Mouse (Mus musculus) hindbrain, embryonic 16.5 days (tissue): ENCODE results near the gene C4b. TPM values are rescaled to one million over a fixed set of nuclear protein-coding genes. Genes with fewer than 3 reads are reported as not detected.
"Not testable (repeated sequence)": the region's sequence is repeated elsewhere in the genome, so short reads cannot be mapped to it uniquely, and the experiment has no call there.

Source experiments
- ATAC-seq: fragments of 200-750 bp; cut with Nextera tagmentation; 2 replicates; pipeline ENCODE4 v1.8.0; 2017; ENCODE audit warnings: moderate TSS enrichment, moderate library complexity
- H3K27ac ChIP-seq: fragments of 300-500 bp; sonication (generic); 2 replicates; pipeline ENCODE4 v1.5.1; 2014; ENCODE audit warnings: low read depth, mild to moderate bottlenecking, control low read depth, low read length, moderate library complexity
- H3K27me3 ChIP-seq: fragments of 300-500 bp; sonication (generic); replicated peaks from 2 replicates; pipeline ENCODE4 v1.6.1; 2014; ENCODE audit warnings: low read length; ENCODE audit not compliant: control insufficient read depth, insufficient read depth
- H3K36me3 ChIP-seq: fragments of 300-500 bp; sonication (generic); 2 replicates; pipeline ENCODE4 v1.6.1; 2014; ENCODE audit warnings: mild to moderate bottlenecking, low read length, moderate library complexity, mixed read lengths; ENCODE audit not compliant: control insufficient read depth, insufficient read depth
- H3K4me1 ChIP-seq: fragments of 300-500 bp; sonication (generic); 2 replicates; pipeline ENCODE4 v1.6.1; 2014; ENCODE audit warnings: low read depth, low read length; ENCODE audit not compliant: control insufficient read depth, insufficient read depth
- H3K4me2 ChIP-seq: fragments of 300-500 bp; sonication (generic); 2 replicates; pipeline ENCODE4 v1.6.1; 2014; ENCODE audit warnings: mild to moderate bottlenecking, low read length, control low read depth, moderate library complexity
- H3K4me3 ChIP-seq: fragments of 300-500 bp; sonication (generic); 2 replicates; pipeline ENCODE4 v1.5.1; 2014; ENCODE audit warnings: mild to moderate bottlenecking, low read length, control low read depth, moderate library complexity
- H3K9ac ChIP-seq: fragments of 300-500 bp; sonication (generic); 2 replicates; pipeline ENCODE4 v1.6.1; 2014; ENCODE audit warnings: low read depth, mild to moderate bottlenecking, control low read depth, low read length, moderate library complexity
- H3K9me3 ChIP-seq: fragments of 300-500 bp; sonication (generic); 2 replicates; pipeline ENCODE4 v1.6.1; 2014; ENCODE audit warnings: mild to moderate bottlenecking, low read length, moderate library complexity; ENCODE audit not compliant: control insufficient read depth
- WGBS: fragments of 180-500 bp; shearing (Covaris S2); extraction: QIAGEN DNeasy Blood & Tissue Kit; methylation state at CpG from one replicate; pipeline ENCODE4 v1.1.7; 2014; 5-methylcytosine and 5-hydroxymethylcytosine counted together
- polyA plus RNA-seq: library from polyadenylated mRNA; unstranded; fragments of >200 nt; fragmentation: Nextera tagmentation; extraction: Ambion mirVana; gene quantifications from 2 replicates; pipeline ENCODE4 v1.2.1, GENCODE M21; 2015

The C4b gene
- polyA plus RNA-seq: 0.19 and 0.25 TPM in 2 replicates

DNA sequence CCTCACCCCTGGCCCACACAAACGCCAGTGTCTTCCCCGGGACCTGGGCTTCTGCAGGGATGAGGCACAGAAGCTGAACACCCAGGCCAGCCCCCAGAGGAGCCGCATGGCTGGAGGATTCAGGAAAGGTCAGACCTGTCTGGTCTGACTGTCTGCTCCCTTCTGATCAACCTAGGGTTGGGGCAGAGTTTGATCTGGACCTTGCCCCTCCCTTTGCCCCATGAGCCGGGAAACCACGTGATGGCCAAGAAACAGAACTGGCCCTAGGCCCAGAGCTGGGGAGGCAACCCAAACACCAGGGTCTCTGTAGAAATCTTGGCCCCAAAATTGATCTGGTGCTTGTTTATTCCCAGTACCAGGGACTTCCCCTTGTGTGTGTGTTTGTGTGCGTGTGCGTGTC is at the start of gene C4b:
Gene C4b, minus strand, starts transcription at position 164 of the 400 bp plus-strand sequence.
- Histone ChIP-seq H3K27ac (no peak within 1 kb of the TSS), H3K4me3 (no peak within 1 kb of the TSS), H3K9me3 (peaks cover 2% of the 10 kb centered on the region; the same call in 1 of the 2 replicates), H3K9ac (no peak within 1 kb of the TSS), H3K4me2 (no peak within 1 kb of the TSS), H3K27me3 (no peaks in the 10 kb centered on the region), H3K36me3 (no peaks in the 10 kb centered on the region), H3K4me1 (no peaks in the 10 kb centered on the region)
- no peak for ATAC-seq
- WGBS: 83% methylated on average over 7 of the region's 7 CpGs

DNA sequence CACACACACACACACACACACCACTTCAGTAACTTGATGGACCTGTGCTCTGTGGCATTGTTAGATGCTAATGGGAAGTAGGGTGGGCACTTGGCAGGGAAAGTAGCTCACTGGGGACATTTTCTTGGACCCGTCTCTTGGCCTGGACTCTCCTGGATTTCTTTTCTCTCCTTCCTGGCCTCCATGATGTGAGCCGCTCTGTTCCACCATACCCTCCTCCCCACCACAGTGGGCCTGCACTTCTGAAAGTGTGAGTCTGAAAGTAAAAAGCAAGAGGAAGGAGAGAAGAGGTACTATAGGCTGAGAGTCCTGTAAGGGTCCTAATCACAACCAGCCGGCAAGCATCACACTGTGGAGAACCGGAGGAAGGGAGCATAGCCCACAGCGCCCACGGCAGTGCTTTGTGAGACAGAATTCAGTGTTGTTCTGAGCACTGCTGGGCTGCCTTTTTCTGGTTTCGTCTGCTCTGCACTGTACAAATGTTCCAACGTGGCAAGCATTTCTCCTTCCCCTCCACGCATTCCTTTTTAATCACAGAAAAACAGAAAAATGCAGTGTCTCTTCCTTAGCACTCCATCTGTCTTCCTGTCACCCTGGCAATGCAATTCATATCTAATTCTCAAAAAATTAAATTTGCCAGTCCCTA is 34.1 kb upstream of the C4b start:
- Histone ChIP-seq H3K27me3 (no peaks in the 10 kb centered on the region), H3K9me3 (peaks cover 11% of the 10 kb centered on the region), H3K9ac (no peak overlapping the region), H3K4me1 (no peaks in the 10 kb centered on the region), H3K4me3 (no peak overlapping the region), H3K36me3 (no peaks in the 10 kb centered on the region), H3K4me2 (no peak overlapping the region), H3K27ac (no peak overlapping the region)
- 79% methylated on average over 9 of the region's 9 CpGs for WGBS
- no peak for ATAC-seq

DNA sequence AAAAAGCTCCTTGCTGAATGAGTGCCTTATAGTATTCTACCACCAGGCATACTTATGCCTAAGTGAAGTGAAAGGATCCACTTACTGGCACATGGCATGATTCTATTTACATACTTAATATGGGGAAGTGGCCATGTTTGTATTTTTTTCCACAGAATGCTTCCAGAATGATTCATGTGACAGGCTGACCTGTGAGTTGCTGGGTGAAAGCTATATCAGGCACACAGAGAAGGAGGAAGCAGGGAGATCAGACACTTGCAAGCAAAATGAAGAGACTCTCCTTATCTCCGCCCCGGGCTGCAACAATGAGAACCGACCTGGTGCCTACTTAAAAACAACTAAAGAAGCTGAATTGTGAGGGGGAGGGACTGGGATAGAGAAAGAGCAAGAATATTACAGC is 17.8 kb upstream of the C4b start:
- H3K36me3 ChIP-seq: no peaks in the 10 kb centered on the region
- ATAC-seq: no peak
- WGBS: 83% methylated on average over 3 of the region's 3 CpGs

DNA sequence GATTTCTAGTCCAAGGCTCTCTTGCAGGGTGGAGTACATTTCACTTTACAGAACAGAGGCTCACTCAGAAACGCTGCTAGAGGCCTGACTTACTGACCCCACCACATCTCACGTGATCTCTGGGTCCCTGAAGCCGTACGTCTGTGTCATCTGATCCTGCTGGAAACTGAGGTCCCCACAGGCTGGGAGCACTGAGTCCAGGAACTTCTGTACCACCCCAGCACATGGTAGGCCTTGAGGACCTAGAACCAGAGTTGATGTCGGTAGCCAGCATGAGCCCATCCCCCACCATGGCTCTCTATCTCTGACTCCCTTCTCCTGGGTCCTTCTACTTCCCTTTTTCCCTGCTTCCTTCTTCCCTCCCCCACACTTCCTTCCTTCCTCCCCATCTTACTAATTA is 2.8 kb upstream of the C4b start:
- Histone ChIP-seq H3K27ac (no peak overlapping the region), H3K4me2 (no peak overlapping the region), H3K36me3 (no peaks in the 10 kb centered on the region), H3K4me1 (no peaks in the 10 kb centered on the region), H3K4me3 (no peak overlapping the region), H3K27me3 (no peaks in the 10 kb centered on the region), H3K9me3 (peaks cover 2% of the 10 kb centered on the region; the same call in 1 of the 2 replicates), H3K9ac (no peak overlapping the region)
- no peak for ATAC-seq
- 85% methylated on average over 5 of the region's 5 CpGs for WGBS

More for the DNA sequence above, 17.8 kb upstream of the C4b start:
- H3K9ac ChIP-seq: no peak overlapping the region
- H3K4me1 ChIP-seq: no peaks in the 10 kb centered on the region
- H3K27ac ChIP-seq: no peak overlapping the region
- no peaks in the 10 kb centered on the region for H3K27me3 ChIP-seq
- no peaks in the 10 kb centered on the region for H3K9me3 ChIP-seq
- H3K4me2 ChIP-seq: no peak overlapping the region
- H3K4me3 ChIP-seq: no peak overlapping the region

DNA sequence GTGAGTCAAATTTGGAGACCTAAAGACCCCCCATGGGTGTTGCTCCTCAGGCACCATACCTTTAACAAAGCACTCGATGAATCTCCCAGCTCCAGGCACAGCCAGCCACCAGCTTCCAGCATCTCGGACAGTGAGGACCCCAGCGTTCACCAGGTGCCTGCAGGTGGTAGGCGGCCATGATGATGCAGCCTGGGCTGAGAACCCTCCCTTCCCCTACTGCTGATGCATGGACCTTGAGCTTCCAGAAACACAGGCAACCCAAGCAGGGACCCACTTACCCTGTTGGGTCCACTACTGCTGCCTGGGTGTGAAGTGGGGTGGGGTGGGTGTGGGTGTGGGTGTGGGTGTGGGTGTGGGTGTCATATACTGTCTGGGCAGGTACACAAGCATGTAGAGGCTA is 1.5 kb upstream of the C4b start:
- 91% methylated on average over 4 of the region's 4 CpGs for WGBS
- H3K4me3 ChIP-seq, H3K36me3 ChIP-seq, H3K9me3 ChIP-seq, H3K27me3 ChIP-seq, H3K4me2 ChIP-seq, H3K27ac ChIP-seq, ATAC-seq, H3K4me1 ChIP-seq, H3K9ac ChIP-seq: not testable (repeated sequence)

DNA sequence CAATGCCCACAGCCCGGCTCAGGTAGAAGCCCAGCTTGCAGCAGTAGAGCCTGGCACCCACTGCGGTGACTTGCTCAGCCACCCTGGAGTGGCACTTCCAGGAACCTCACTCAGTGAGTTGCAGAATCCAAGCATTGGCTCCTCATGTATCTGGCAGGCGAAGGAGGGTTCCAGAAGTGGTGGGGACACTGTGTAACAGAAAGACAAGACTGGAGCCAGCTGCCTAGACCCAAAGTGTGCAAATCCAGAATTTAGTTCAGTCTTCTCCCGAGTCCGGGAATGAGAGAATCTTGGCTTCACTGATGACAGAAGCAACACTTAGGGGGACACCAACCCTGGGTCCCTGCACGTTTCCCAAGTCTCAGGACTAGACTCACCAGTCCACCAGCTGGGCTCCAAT is 929 bp upstream of the C4b start:
- H3K36me3 ChIP-seq, H3K9ac ChIP-seq, H3K4me3 ChIP-seq, H3K27ac ChIP-seq, H3K9me3 ChIP-seq, ATAC-seq, H3K4me1 ChIP-seq, H3K27me3 ChIP-seq, H3K4me2 ChIP-seq: not testable (repeated sequence)
- WGBS: 90% methylated on average over 5 of the region's 6 CpGs

DNA sequence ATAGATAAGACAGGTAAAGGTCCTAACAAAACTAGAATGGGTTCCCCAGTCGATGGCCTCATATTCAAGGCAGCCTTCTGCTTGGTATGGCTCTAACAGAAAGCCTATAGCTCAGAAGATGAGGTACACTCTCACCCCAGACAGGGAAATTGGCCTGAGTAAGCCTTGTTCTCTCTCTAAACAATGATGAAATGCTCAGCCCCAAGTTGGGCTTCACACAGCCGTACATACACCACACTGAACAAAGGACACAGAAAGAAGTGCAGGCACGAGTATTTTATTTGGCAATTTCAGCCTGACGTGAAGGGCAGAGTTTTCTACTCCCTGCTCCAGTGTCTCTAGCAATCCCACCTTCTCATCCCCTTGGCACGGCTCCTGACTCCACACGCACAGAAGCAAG is 524 bp upstream of the C4b start:
- H3K27ac ChIP-seq: no peak overlapping the region
- no peaks in the 10 kb centered on the region for H3K27me3 ChIP-seq
- H3K9ac ChIP-seq: no peak overlapping the region
- 87% methylated on average over 6 of the region's 6 CpGs for WGBS
- peaks cover 2% of the 10 kb centered on the region; the same call in 1 of the 2 replicates for H3K9me3 ChIP-seq
- H3K4me3 ChIP-seq: no peak overlapping the region
- no peak for ATAC-seq
- no peak overlapping the region for H3K4me2 ChIP-seq
- H3K36me3 ChIP-seq: no peaks in the 10 kb centered on the region
- H3K4me1 ChIP-seq: no peaks in the 10 kb centered on the region

DNA sequence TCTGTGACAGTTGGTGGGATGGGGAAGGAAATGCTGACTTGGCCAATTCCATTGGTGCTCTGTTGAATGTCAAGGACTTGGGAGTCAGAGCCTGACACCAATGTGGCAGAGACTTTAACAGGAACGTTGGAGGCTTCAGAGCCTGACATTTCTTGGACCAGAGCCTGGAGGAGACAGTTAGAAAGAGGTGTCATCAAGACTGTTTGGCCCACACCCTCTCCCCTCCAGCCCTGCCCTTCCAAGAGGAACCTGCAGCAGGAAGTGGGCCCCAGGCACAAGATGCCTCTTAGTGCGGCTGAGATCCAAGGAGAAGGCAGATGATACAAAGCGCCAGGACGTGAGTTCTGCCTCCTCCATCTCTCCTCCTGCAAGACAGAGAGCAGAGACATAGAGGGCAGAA is 3.4 kb downstream of the C4b start:
- no peaks in the 10 kb centered on the region for H3K36me3 ChIP-seq
- H3K27ac ChIP-seq: no peak overlapping the region
- no peak overlapping the region for H3K4me2 ChIP-seq
- H3K4me3 ChIP-seq: no peak overlapping the region
- H3K9ac ChIP-seq: no peak overlapping the region
- no peaks in the 10 kb centered on the region for H3K4me1 ChIP-seq
- no peaks in the 10 kb centered on the region for H3K27me3 ChIP-seq
- WGBS: 85% methylated on average over 4 of the region's 4 CpGs
- no peak for ATAC-seq
- H3K9me3 ChIP-seq: no peaks in the 10 kb centered on the region

DNA sequence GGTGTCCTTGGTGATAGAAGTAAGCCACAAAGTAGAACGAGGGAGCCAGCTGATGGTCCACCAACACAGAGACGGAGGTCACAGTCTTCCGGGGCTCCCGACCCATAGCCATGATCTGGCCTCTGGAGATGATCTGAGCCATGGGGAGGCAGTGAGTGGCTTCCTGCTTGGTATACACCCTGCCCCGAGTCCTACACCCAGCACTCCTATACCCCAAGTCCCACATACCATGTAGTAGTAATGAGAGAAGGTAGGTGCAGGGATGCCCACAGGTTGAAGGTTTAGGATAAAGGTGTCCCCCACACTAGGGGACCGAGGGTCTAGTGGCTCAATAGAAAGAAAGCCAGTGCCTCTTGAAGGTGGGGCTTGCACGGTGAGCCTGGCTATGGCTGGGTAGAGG is 4.0 kb downstream of the C4b start:
- H3K27ac ChIP-seq, H3K4me2 ChIP-seq, H3K4me1 ChIP-seq, H3K4me3 ChIP-seq, ATAC-seq, H3K27me3 ChIP-seq, H3K36me3 ChIP-seq, H3K9me3 ChIP-seq, H3K9ac ChIP-seq: not testable (repeated sequence)
- WGBS: 77% methylated on average over 7 of the region's 7 CpGs

DNA sequence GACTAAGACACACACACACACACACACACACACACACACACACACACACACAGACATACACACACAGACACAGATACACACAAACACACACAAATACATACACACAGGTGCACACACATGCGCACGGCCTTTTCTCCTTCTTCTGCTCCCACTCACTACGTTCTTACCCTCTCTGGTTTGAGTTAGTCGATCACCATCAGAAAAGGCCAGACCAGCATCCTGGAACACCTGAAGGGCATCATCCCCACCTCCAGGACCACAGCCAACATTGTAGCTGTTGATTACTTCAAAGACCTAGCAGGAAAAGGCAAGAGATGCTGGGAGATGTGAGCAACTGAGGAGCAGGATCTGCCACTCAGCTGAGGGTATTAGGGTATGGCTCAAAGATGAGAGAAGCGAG is 6.2 kb downstream of the C4b start:
- H3K9me3 ChIP-seq: not testable (repeated sequence)

More for the DNA sequence above, 6.2 kb downstream of the C4b start:
- not testable (repeated sequence) for H3K27ac ChIP-seq, H3K27me3 ChIP-seq, H3K4me3 ChIP-seq, H3K9ac ChIP-seq, ATAC-seq, H3K36me3 ChIP-seq, H3K4me2 ChIP-seq, H3K4me1 ChIP-seq
- 86% methylated on average over 5 of the region's 5 CpGs for WGBS
